Mouse (Mus musculus) G1E (cell line): ENCODE data around the gene Tbc1d8.

Experiments
- CTCF ChIP-seq: IDR thresholded peaks from 2 replicates; pipeline ENCODE4 v1.5.1; 2012; ENCODE audit warnings: low read depth, low read length, inconsistent platforms, mixed read lengths
- GATA1 ChIP-seq: IDR thresholded peaks from 2 replicates; pipeline ENCODE4 v1.6.1; 2012; ENCODE audit warnings: borderline replicate concordance, low read length, inconsistent platforms, mixed read lengths
- TAL1 ChIP-seq: conservative IDR thresholded peaks from 2 replicates; pipeline ENCODE4 v1.6.1; 2012; ENCODE audit warnings: low read depth, low read length, inconsistent platforms, mixed read lengths

DNA sequence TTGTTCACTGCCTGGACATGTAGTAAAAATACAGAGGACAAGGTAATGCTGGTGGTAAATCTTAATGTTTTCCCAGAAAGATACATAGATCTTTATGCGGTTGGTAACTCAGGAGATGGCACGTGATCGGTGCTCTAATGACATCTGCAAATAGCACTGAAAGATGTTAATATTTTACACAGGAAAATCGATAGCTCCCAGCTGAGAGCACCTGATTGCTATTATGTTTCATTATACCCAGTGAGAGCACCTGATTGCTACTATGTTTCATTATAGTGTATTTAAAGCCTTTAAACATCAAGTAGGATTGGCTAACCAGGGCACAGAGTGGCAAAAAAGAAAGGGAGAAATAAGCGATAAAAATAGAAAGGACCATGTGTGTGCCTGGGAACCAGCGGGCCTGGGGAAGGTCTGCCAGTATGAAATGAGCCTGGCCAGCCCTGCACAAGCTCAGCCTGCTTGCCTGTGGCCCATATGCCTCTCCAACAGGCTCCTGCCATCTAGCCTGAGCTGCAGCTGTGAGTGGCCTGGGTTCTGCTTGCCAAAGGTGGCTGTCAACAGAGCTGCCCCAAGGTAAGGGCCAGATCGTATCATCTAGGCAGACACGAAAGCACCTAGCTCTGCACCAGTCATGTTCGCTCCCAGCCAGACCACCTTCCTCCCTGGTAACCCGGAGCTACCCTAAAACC is 36.9 kb upstream of the Tbc1d8 start:
- TF ChIP-seq CTCF (no peak), TAL1 (no peak), GATA1 (no peak)
